Comparison of ENCODE assay signal across 22 mouse cellular contexts in the genomic region with DNA sequence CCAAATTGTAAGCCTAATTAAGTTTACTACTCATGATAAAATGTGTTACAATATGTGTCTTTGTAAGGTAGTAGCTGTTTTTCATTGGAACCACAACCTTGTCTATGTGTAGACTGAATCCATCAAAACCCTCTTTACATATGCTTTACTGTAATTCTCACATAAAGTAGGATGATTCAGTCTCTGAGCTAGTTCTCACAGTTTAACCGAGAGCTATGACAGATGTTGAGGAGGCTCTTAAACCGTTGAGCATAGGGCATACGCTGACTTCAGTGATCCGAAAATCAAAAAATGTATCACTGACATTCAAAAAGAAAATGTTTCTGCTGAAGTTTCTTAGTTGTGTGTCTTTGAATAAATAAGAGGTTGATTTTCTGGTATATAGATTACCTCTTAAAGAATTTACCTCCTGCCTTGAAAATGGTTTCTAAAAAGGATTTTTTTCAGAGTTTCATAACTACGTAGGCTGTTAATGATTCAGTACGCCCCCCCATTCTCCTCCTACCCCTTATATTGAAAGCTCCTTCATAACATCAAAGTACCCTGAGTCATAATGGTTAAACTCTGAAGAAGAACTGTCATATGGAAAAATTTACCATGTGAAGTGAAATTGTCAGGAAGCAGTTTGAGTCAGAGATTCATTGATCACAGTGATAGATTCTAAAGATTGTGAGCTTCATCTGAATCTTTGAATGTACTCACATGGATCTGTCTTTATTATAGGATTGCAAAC. TPM values are rescaled to one million over a fixed set of nuclear protein-coding genes. Genes with fewer than 3 reads are reported as not detected.
DNase-seq lines count a peak whose midpoint lies in the region; ATAC-seq and TF ChIP-seq lines count a peak whose summit lies in the region.
"Had no signal": no experiment of that assay in that cellular context is flagged by ENCODE, and none has a peak within 500 bp of the region (broad histone marks: within the 10 kb centered on the region; RNA-seq: fewer than 3 reads in every experiment).

No protein-coding gene starts in this region.

- peaks cover 16% of the 10 kb centered on the region for H3K79me2 ChIP-seq in CH12.LX (replicated peaks; ENCODE audit: control insufficient read depth, extremely low read depth, insufficient read depth, poor library complexity, severe bottlenecking)

- TF ChIP-seq EP300 in CH12.LX (IDR thresholded peaks at IDR 0.05; ENCODE audit: low read length), result 0 out of 2 replicates have a peak, but pooled peaks have one; percentile 9

- H3K4me1 ChIP-seq in CH12.LX (ENCODE audit: control insufficient read depth in 1 of 2, insufficient read depth in 2 of 2), result peaks cover 0 to 60% of the 10 kb centered on the region in 2 experiments; a peak in 2 of 4 replicates
- H3K4me1 ChIP-seq in kidney, adult 2 months (ENCODE audit: control insufficient read depth, insufficient read depth, low read length), result peaks cover 8% of the 10 kb centered on the region; the same call in 1 of the 2 replicates
- H3K4me1 ChIP-seq: embryonic facial prominence, embryonic 12.5 days; intestine, embryonic 15.5 days had no signal

- ATAC-seq in frontal cortex, adult (ENCODE audit: low TSS enrichment), result peak; percentile 97
- ATAC-seq: forebrain, embryonic 14.5 days; hindbrain, embryonic 16.5 days; intestine, embryonic 15.5 days had no signal

- H3K27ac ChIP-seq in CH12.LX (ENCODE audit: insufficient read depth, low read depth), result no peak overlapping the region
- no peak overlapping the region for H3K27ac ChIP-seq in kidney, adult 2 months (ENCODE audit: insufficient read depth, low read depth, low read length)
- H3K27ac ChIP-seq: embryonic facial prominence, embryonic 12.5 days; heart, embryonic 10.5 days; hindbrain, embryonic 12.5 days; intestine, embryonic 15.5 days had no signal

- TF ChIP-seq CTCF in CH12.LX (conservative IDR thresholded peaks at IDR 0.05 in 1 of 2, IDR thresholded peaks at IDR 0.05 in 1 of 2; ENCODE audit: low read depth in 2 of 2, low read length in 2 of 2), result no peak
- no peak for TF ChIP-seq CTCF in kidney, adult 2 months (conservative IDR thresholded peaks at IDR 0.05; ENCODE audit: insufficient read depth, insufficient read length, low read depth, low read length)

- no peak for TF ChIP-seq RAD21 in CH12.LX (IDR thresholded peaks at IDR 0.05; ENCODE audit: low read depth, low read length)

- peaks cover 4 to 30% of the 10 kb centered on the region in 2 experiments for H3K36me3 ChIP-seq in CH12.LX (replicated peaks in 1 of 2; ENCODE audit: control insufficient read depth in 1 of 2, insufficient read depth in 1 of 2, low read length in 1 of 2)
- H3K36me3 ChIP-seq in kidney, adult 2 months (ENCODE audit: control insufficient read depth, insufficient read depth, low read length), result no peaks in the 10 kb centered on the region
- H3K36me3 ChIP-seq: intestine, embryonic 15.5 days had no signal

- H3K9ac ChIP-seq in CH12.LX (ENCODE audit: insufficient read depth, low read depth), result no peak overlapping the region
- H3K9ac ChIP-seq: embryonic facial prominence, embryonic 12.5 days; hindbrain, embryonic 12.5 days; intestine, embryonic 15.5 days had no signal

- H3K27me3 ChIP-seq in CH12.LX (replicated peaks), result no peaks in the 10 kb centered on the region
- no peaks in the 10 kb centered on the region for H3K27me3 ChIP-seq in kidney, adult 2 months (replicated peaks; ENCODE audit: control insufficient read depth, insufficient read depth, low read length)
- H3K27me3 ChIP-seq: embryonic facial prominence, embryonic 12.5 days; hindbrain, embryonic 12.5 days; intestine, embryonic 15.5 days had no signal

- TF ChIP-seq POLR2A in CH12.LX (IDR thresholded peaks at IDR 0.05; ENCODE audit: low read depth, low read length), result no peak
- no peak for TF ChIP-seq POLR2A in kidney, adult 2 months (IDR thresholded peaks at IDR 0.05; ENCODE audit: low read depth, low read length)

- WGBS in kidney, adult 2 months, result 85% methylated on average over 6 of the region's 6 CpGs

- DNase-seq in frontal cortex, postnatal 14 days (ENCODE audit: low spot score in 2 of 2), result no peak
- DNase-seq in 416B (ENCODE audit: low read depth) (peak; percentile 45), CH12.LX (ENCODE audit: extremely low read depth) (no peak)
- peak; percentile 80 for DNase-seq in induced T-regulatory cell, adult 2 months (ENCODE audit: low read depth)
- no peak for DNase-seq in thymus, postnatal 4 days
- no peak for DNase-seq in kidney, adult 2 months
- no peak for DNase-seq in retina, embryonic 14.5 days (ENCODE audit: low spot score)
- DNase-seq: adrenal gland, postnatal 10 days; cerebellum, adult 11-12 months; cerebellum, adult 9-10 months; cerebellum, postnatal 25 days; heart, adult 18-20 months; heart, postnatal 10 days; heart, postnatal 4 days; kidney, adult 8-10 months had no signal

- dilution Hi-C loops in CH12.LX (cut with MboI; ENCODE audit: extremely low pct_ligation_motif_present, extremely low pct_unique_long_range_greater_than_20kb, low sequenced_read_pairs), result no loop called here

- no peaks in the 10 kb centered on the region for H3K9me3 ChIP-seq in CH12.LX (replicated peaks; ENCODE audit: low read length)
- H3K9me3 ChIP-seq: embryonic facial prominence, embryonic 12.5 days; heart, embryonic 10.5 days; hindbrain, embryonic 12.5 days; intestine, embryonic 15.5 days had no signal

- in situ Hi-C loops in CH12.LX (cut with MboI; ENCODE audit: low pct_ligation_motif_present, low pct_unique_long_range_greater_than_20kb, low sequenced_read_pairs), result no loop called here

- no peak overlapping the region for H3K4me2 ChIP-seq in CH12.LX (ENCODE audit: insufficient read depth, low read depth, poor library complexity, severe bottlenecking)
- H3K4me2 ChIP-seq: embryonic facial prominence, embryonic 12.5 days; hindbrain, embryonic 12.5 days; intestine, embryonic 15.5 days had no signal

- no peak overlapping the region for H3K4me3 ChIP-seq in CH12.LX (replicated peaks in 1 of 3; ENCODE audit: low read depth in 2 of 3, low read length in 2 of 3, poor library complexity in 1 of 3)
- no peak overlapping the region for H3K4me3 ChIP-seq in kidney, adult 2 months (ENCODE audit: insufficient read depth, low read depth, low read length)
- H3K4me3 ChIP-seq: embryonic facial prominence, embryonic 12.5 days; heart, embryonic 10.5 days; hindbrain, embryonic 12.5 days; intestine, embryonic 15.5 days had no signal

TF ChIP-seq in CH12.LX, 34 proteins besides CTCF, POLR2A, EP300 and RAD21:
- TF ChIP-seq ZMIZ1 (IDR thresholded peaks at IDR 0.05; ENCODE audit: low read depth, low read length) (no peak), SIN3A (IDR thresholded peaks at IDR 0.05; ENCODE audit: low read length) (no peak), ZC3H11A (IDR thresholded peaks at IDR 0.05; ENCODE audit: low read depth, low read length) (no peak), KAT2A (IDR thresholded peaks at IDR 0.05; ENCODE audit: insufficient replicate concordance, low read length) (no peak), USF1 (IDR thresholded peaks at IDR 0.05; ENCODE audit: low read depth, low read length) (no peak)

RNA-seq across cellular contexts. Expression of a gene that starts 11.3 kb away (rescaled TPM):
- total RNA-seq in CH12.LX (2012; rRNA removed) (6.7 and 7.8 TPM in 2 replicates), CH12.LX (2014; rRNA removed) (14.1 and 14.8 TPM in 2 replicates)
- 21.2 and 25.9 TPM in 2 replicates for polyA plus RNA-seq in CH12.LX (2012; ENCODE audit: insufficient read length, low read depth)
- polyA plus RNA-seq in kidney, adult 2 months (2012; rRNA removed), result 8.5 and 8.8 TPM in 2 replicates

Comparison
In these comparisons a context has a peak if more than half of its experiments do, and no peak if none do; other contexts are left out.
1. DNase-seq: peak in 416B (single experiment) and induced T-regulatory cell, adult 2 months (single experiment); none in frontal cortex, postnatal 14 days (0 of 2), CH12.LX (single experiment), thymus, postnatal 4 days (single experiment), kidney, adult 2 months (single experiment) and retina, embryonic 14.5 days (single experiment).